Mouse (Mus musculus) kidney, adult 2 months (tissue): Measurements from ENCODE around the gene 1700056E22Rik.

Source experiments
- CTCF ChIP-seq: fragments of 200-500 bp; conservative IDR thresholded peaks from 2 replicates; pipeline ENCODE4 v1.5.1; 2011; ENCODE audit warnings: low read depth, mild to moderate bottlenecking, control low read depth, low read length, moderate library complexity, mixed read lengths; ENCODE audit not compliant: insufficient read depth, insufficient read length
- POLR2A ChIP-seq: fragments of 200-500 bp; IDR thresholded peaks from one replicate; pipeline ENCODE4 v1.6.1; 2011; ENCODE audit warnings: low read depth, low read length, control low read depth

GRCm38 (mm10) chr1:183997207-183997606 is 36.9 kb downstream of the 1700056E22Rik start:
- TF ChIP-seq CTCF (no peak), POLR2A (no peak)
